Mouse (Mus musculus) left cerebral cortex, postnatal 25 days (tissue): ENCODE measurements around the gene Atrnl1. TPM values are rescaled to one million over a fixed set of nuclear protein-coding genes. Genes with fewer than 3 reads are reported as not detected.

ENCODE experiments used
- microRNA-seq, 2 experiments: library from miRNA; unstranded; fragments of <30 nt; microRNA quantifications; one replicate each; pipeline ENCODE4 v1.2.0; 2022
- total RNA-seq, 2 experiments: library from RNA; stranded (reverse); gene quantifications; 2 replicates each; pipeline ENCODE4 v1.2.3; 2021

Gene Atrnl1
- total RNA-seq, 2 experiments from 2014 or later = 98.2 to 100 TPM

Small RNAs within 50 kb of the gene (microRNA-seq; reads per million reads assigned to microRNA genes)
- gene Mir5623 = 1.2 to 1.3 reads per million in 2 experiments

Other genes with a start within 250 kb of the Atrnl1 start
- 10 to 100 TPM; 15.0 to 15.4 TPM for gene Trub1, start 158.1 kb upstream of the Atrnl1 start, total RNA-seq